Mouse (Mus musculus): ENCODE results near the gene Elmo1.

- TF ChIP-seq CTCF (IDR thresholded peaks at IDR 0.05 in 2 of 3, conservative IDR thresholded peaks at IDR 0.05 in 1 of 3; ENCODE audit: control insufficient read depth in 1 of 3, insufficient read depth in 1 of 3, low read depth in 2 of 3, low read length in 3 of 3, poor library complexity in 1 of 3, severe bottlenecking in 1 of 3) (no peak), BHLHE40 (IDR thresholded peaks at IDR 0.05; ENCODE audit: borderline replicate concordance, low read depth, low read length) (no peak), CHD2 (IDR thresholded peaks at IDR 0.05; ENCODE audit: low read length) (no peak), POLR2AphosphoS5 (IDR thresholded peaks at IDR 0.05; ENCODE audit: borderline replicate concordance, low read depth, low read length) (no peak), ZKSCAN1 (IDR thresholded peaks at IDR 0.05; ENCODE audit: low read depth, low read length) (no peak), NRF1 (IDR thresholded peaks at IDR 0.05; ENCODE audit: insufficient read depth, low read depth, low read length, poor library complexity, severe bottlenecking) (no peak), POLR2A (IDR thresholded peaks at IDR 0.05; ENCODE audit: control insufficient read depth in 1 of 2, insufficient read depth in 1 of 2, low read depth in 1 of 2, low read length in 2 of 2, poor library complexity in 1 of 2) (no peak), GABPA (IDR thresholded peaks at IDR 0.05; ENCODE audit: low read depth, low read length) (no peak), ZNF384 (IDR thresholded peaks at IDR 0.05; ENCODE audit: low read depth, low read length) (no peak), EP300 (IDR thresholded peaks at IDR 0.05; ENCODE audit: low read depth in 1 of 2, low read length in 2 of 2) (no peak), SIN3A (IDR thresholded peaks at IDR 0.05; ENCODE audit: low read length) (no peak), ELF1 (IDR thresholded peaks at IDR 0.05; ENCODE audit: low read depth, low read length) (no peak)
Measured at GRCm38 (mm10) chr13:20076521-20076920, 13.9 kb upstream of the Elmo1 start.
